Mouse (Mus musculus): ENCODE data around the gene Cldn3. TPM values are rescaled to one million over a fixed set of nuclear protein-coding genes. Genes with fewer than 3 reads are reported as not detected.

Gene Cldn3
- polyA plus RNA-seq, 1 experiment = 8.7 TPM

GRCm38 (mm10) chr5:134976164-134976563 lies 9.8 kb upstream of the Cldn3 start:
- no peaks in the 10 kb centered on the region for H3K27me3 ChIP-seq (ENCODE audit: control insufficient read depth, insufficient read depth, low read length)
- H3K4me1 ChIP-seq (ENCODE audit: control insufficient read depth, insufficient read depth, low read length) = no peaks in the 10 kb centered on the region; the same call in 1 of the 2 replicates
- TF ChIP-seq POLR2A (IDR thresholded peaks at IDR 0.05; ENCODE audit: control insufficient read depth, low read depth, low read length) (no peak), CTCF (IDR thresholded peaks at IDR 0.05; ENCODE audit: control insufficient read depth, insufficient read depth, insufficient replicate concordance, low read depth, low read length) (no peak)
- no peak overlapping the region for H3K27ac ChIP-seq (ENCODE audit: control insufficient read depth, insufficient read depth, low read depth, low read length)
- no peaks in the 10 kb centered on the region for H3K36me3 ChIP-seq (ENCODE audit: control insufficient read depth, insufficient read depth, low read length)
- H3K4me3 ChIP-seq (ENCODE audit: control insufficient read depth, low read depth, low read length) = no peak overlapping the region

- Histone ChIP-seq H3K27ac (ENCODE audit: control insufficient read depth, insufficient read depth, low read depth, low read length) (no peak overlapping the region), H3K4me3 (ENCODE audit: control insufficient read depth, low read depth, low read length) (no peak overlapping the region), H3K36me3 (ENCODE audit: control insufficient read depth, insufficient read depth, low read length) (no peaks in the 10 kb centered on the region), H3K4me1 (ENCODE audit: control insufficient read depth, insufficient read depth, low read length) (no peaks in the 10 kb centered on the region; the same call in 1 of the 2 replicates), H3K27me3 (ENCODE audit: control insufficient read depth, insufficient read depth, low read length) (no peaks in the 10 kb centered on the region)
- TF ChIP-seq POLR2A (IDR thresholded peaks at IDR 0.05; ENCODE audit: control insufficient read depth, low read depth, low read length) (no peak), CTCF (IDR thresholded peaks at IDR 0.05; ENCODE audit: control insufficient read depth, insufficient read depth, insufficient replicate concordance, low read depth, low read length) (no peak)
These were observed 9.3 kb upstream of the Cldn3 start for GRCm38 (mm10) chr5:134976577-134977250.

- no peak for TF ChIP-seq CTCF (IDR thresholded peaks at IDR 0.05; ENCODE audit: control insufficient read depth, insufficient read depth, insufficient replicate concordance, low read depth, low read length)
- no peak for TF ChIP-seq POLR2A (IDR thresholded peaks at IDR 0.05; ENCODE audit: control insufficient read depth, low read depth, low read length)
- Histone ChIP-seq H3K4me3 (ENCODE audit: control insufficient read depth, low read depth, low read length) (no peak overlapping the region), H3K27me3 (ENCODE audit: control insufficient read depth, insufficient read depth, low read length) (no peaks in the 10 kb centered on the region), H3K27ac (ENCODE audit: control insufficient read depth, insufficient read depth, low read depth, low read length) (no peak overlapping the region), H3K4me1 (ENCODE audit: control insufficient read depth, insufficient read depth, low read length) (no peaks in the 10 kb centered on the region; the same call in 1 of the 2 replicates), H3K36me3 (ENCODE audit: control insufficient read depth, insufficient read depth, low read length) (no peaks in the 10 kb centered on the region)
These were observed 8.2 kb upstream of the Cldn3 start for GRCm38 (mm10) chr5:134977837-134978236.

GRCm38 (mm10) chr5:134981149-134981548 lies 4.9 kb upstream of the Cldn3 start:
- H3K27me3 ChIP-seq (ENCODE audit: control insufficient read depth, insufficient read depth, low read length) = peaks cover 3% of the 10 kb centered on the region; the same call in 1 of the 2 replicates
- TF ChIP-seq CTCF (IDR thresholded peaks at IDR 0.05; ENCODE audit: control insufficient read depth, insufficient read depth, insufficient replicate concordance, low read depth, low read length) = no peak
- no peak for TF ChIP-seq POLR2A (IDR thresholded peaks at IDR 0.05; ENCODE audit: control insufficient read depth, low read depth, low read length)
- H3K36me3 ChIP-seq (ENCODE audit: control insufficient read depth, insufficient read depth, low read length) = no peaks in the 10 kb centered on the region
- no peak overlapping the region for H3K4me3 ChIP-seq (ENCODE audit: control insufficient read depth, low read depth, low read length)
- no peak overlapping the region for H3K27ac ChIP-seq (ENCODE audit: control insufficient read depth, insufficient read depth, low read depth, low read length)
- H3K4me1 ChIP-seq (ENCODE audit: control insufficient read depth, insufficient read depth, low read length) = peaks cover 12% of the 10 kb centered on the region

GRCm38 (mm10) chr5:134983111-134983510 lies 2.9 kb upstream of the Cldn3 start:
- H3K4me1 ChIP-seq (ENCODE audit: control insufficient read depth, insufficient read depth, low read length) = peaks cover 17% of the 10 kb centered on the region
- H3K27me3 ChIP-seq (ENCODE audit: control insufficient read depth, insufficient read depth, low read length) = peaks cover 3% of the 10 kb centered on the region; the same call in 1 of the 2 replicates
- no peak overlapping the region for H3K27ac ChIP-seq (ENCODE audit: control insufficient read depth, insufficient read depth, low read depth, low read length)
- H3K36me3 ChIP-seq (ENCODE audit: control insufficient read depth, insufficient read depth, low read length) = no peaks in the 10 kb centered on the region
- no peak for TF ChIP-seq POLR2A (IDR thresholded peaks at IDR 0.05; ENCODE audit: control insufficient read depth, low read depth, low read length)
- no peak for TF ChIP-seq CTCF (IDR thresholded peaks at IDR 0.05; ENCODE audit: control insufficient read depth, insufficient read depth, insufficient replicate concordance, low read depth, low read length)
- no peak overlapping the region for H3K4me3 ChIP-seq (ENCODE audit: control insufficient read depth, low read depth, low read length)

GRCm38 (mm10) chr5:134983771-134984170 lies 2.2 kb upstream of the Cldn3 start:
- TF ChIP-seq CTCF (IDR thresholded peaks at IDR 0.05; ENCODE audit: control insufficient read depth, insufficient read depth, insufficient replicate concordance, low read depth, low read length) = no peak
- TF ChIP-seq POLR2A (IDR thresholded peaks at IDR 0.05; ENCODE audit: control insufficient read depth, low read depth, low read length) = no peak
- Histone ChIP-seq H3K4me3 (ENCODE audit: control insufficient read depth, low read depth, low read length) (no peak overlapping the region), H3K27me3 (ENCODE audit: control insufficient read depth, insufficient read depth, low read length) (peaks cover 3% of the 10 kb centered on the region; the same call in 1 of the 2 replicates), H3K27ac (ENCODE audit: control insufficient read depth, insufficient read depth, low read depth, low read length) (no peak overlapping the region), H3K36me3 (ENCODE audit: control insufficient read depth, insufficient read depth, low read length) (no peaks in the 10 kb centered on the region), H3K4me1 (ENCODE audit: control insufficient read depth, insufficient read depth, low read length) (peaks cover 17% of the 10 kb centered on the region)

- Histone ChIP-seq H3K27ac (ENCODE audit: control insufficient read depth, insufficient read depth, low read depth, low read length) (no peak overlapping the region), H3K4me1 (ENCODE audit: control insufficient read depth, insufficient read depth, low read length) (peaks cover 17% of the 10 kb centered on the region), H3K27me3 (ENCODE audit: control insufficient read depth, insufficient read depth, low read length) (peaks cover 3% of the 10 kb centered on the region; the same call in 1 of the 2 replicates), H3K36me3 (ENCODE audit: control insufficient read depth, insufficient read depth, low read length) (no peaks in the 10 kb centered on the region), H3K4me3 (ENCODE audit: control insufficient read depth, low read depth, low read length) (peak overlapping the region; percentile 50)
- no peak for TF ChIP-seq CTCF (IDR thresholded peaks at IDR 0.05; ENCODE audit: control insufficient read depth, insufficient read depth, insufficient replicate concordance, low read depth, low read length)
- no peak for TF ChIP-seq POLR2A (IDR thresholded peaks at IDR 0.05; ENCODE audit: control insufficient read depth, low read depth, low read length)
These were observed 569 bp downstream of the Cldn3 start for GRCm38 (mm10) chr5:134986298-134987268.

Measured in testis, adult 2 months (tissue).